In genomic region chr10:83927554-83927953, GRCm38 (mm10) we compare ENCODE assay signal across 26 mouse cellular contexts.
DNase-seq lines count a peak whose midpoint lies in the region; ATAC-seq and TF ChIP-seq lines count a peak whose summit lies in the region.
"Had no signal": no experiment of that assay in that cellular context is flagged by ENCODE, and none has a peak within 500 bp of the region (broad histone marks: within the 10 kb centered on the region; RNA-seq: fewer than 3 reads in every experiment).

No protein-coding gene starts in this region.

- no peak for TF ChIP-seq EP300 in lung, postnatal 0 days (IDR thresholded peaks at IDR 0.05)

- H3K27me3 ChIP-seq in hindbrain, embryonic 16.5 days (replicated peaks; ENCODE audit: control insufficient read depth, insufficient read depth, low read length), result no peaks in the 10 kb centered on the region
- H3K27me3 ChIP-seq in hindbrain, embryonic 13.5 days, result no peaks in the 10 kb centered on the region
- H3K27me3 ChIP-seq in lung, postnatal 0 days (replicated peaks; ENCODE audit: insufficient read depth, low read length), result no peaks in the 10 kb centered on the region
- no peaks in the 10 kb centered on the region for H3K27me3 ChIP-seq in forebrain, embryonic 15.5 days
- no peaks in the 10 kb centered on the region for H3K27me3 ChIP-seq in limb, embryonic 15.5 days
- H3K27me3 ChIP-seq: CH12.LX; embryonic facial prominence, embryonic 12.5 days; liver, embryonic 15.5 days; Patski had no signal

- peak; percentile 30 for DNase-seq in lung, postnatal 0 days (ENCODE audit: low spot score)
- DNase-seq in lung, postnatal 14 days, result no peak
- no peak for DNase-seq in ovary, postnatal 14 days (ENCODE audit: low spot score)
- DNase-seq in layer of hippocampus, adult 2 months (ENCODE audit: low spot score in 2 of 2), result no peak
- DNase-seq: B cell, adult 2 months; cerebellum, adult 11-12 months; heart, postnatal 4 days; kidney, adult 2 months; layer of hippocampus, postnatal 36 days; liver; right cerebral cortex, adult 18-20 months; right cerebral cortex, postnatal 4 days; thymus, postnatal 14 days had no signal

- no peak overlapping the region for H3K27ac ChIP-seq in hindbrain, embryonic 16.5 days (ENCODE audit: low read depth, low read length)
- no peak overlapping the region for H3K27ac ChIP-seq in hindbrain, embryonic 13.5 days
- no peak overlapping the region for H3K27ac ChIP-seq in lung, postnatal 0 days (ENCODE audit: low read length)
- peak overlapping the region; percentile 24 for H3K27ac ChIP-seq in forebrain, embryonic 15.5 days (replicated peaks)
- H3K27ac ChIP-seq in limb, embryonic 15.5 days, result peak overlapping the region; percentile 74
- H3K27ac ChIP-seq in layer of hippocampus, adult 2 months, result no peak overlapping the region
- H3K27ac ChIP-seq: embryonic facial prominence, embryonic 12.5 days; heart, embryonic 10.5 days; liver, embryonic 15.5 days; macrophage; midbrain, embryonic 10.5 days had no signal

- H3K4me1 ChIP-seq in hindbrain, embryonic 16.5 days (ENCODE audit: control insufficient read depth, insufficient read depth, low read depth, low read length), result no peaks in the 10 kb centered on the region; the same call in 1 of the 2 replicates
- 0 out of 2 replicates have a peak, but pooled peaks cover 3% of the 10 kb centered on the region for H3K4me1 ChIP-seq in hindbrain, embryonic 13.5 days (replicated peaks)
- H3K4me1 ChIP-seq in lung, postnatal 0 days (ENCODE audit: insufficient read depth, low read depth, low read length), result peaks cover 5% of the 10 kb centered on the region; the same call in 1 of the 2 replicates
- peaks cover 10% of the 10 kb centered on the region for H3K4me1 ChIP-seq in forebrain, embryonic 15.5 days
- peaks cover 5% of the 10 kb centered on the region for H3K4me1 ChIP-seq in limb, embryonic 15.5 days
- H3K4me1 ChIP-seq: heart, embryonic 10.5 days; liver, embryonic 15.5 days; midbrain, embryonic 10.5 days had no signal

- WGBS in hindbrain, embryonic 16.5 days, result 69% methylated on average over 2 of the region's 2 CpGs
- WGBS in hindbrain, embryonic 13.5 days, result 73% methylated on average over 2 of the region's 2 CpGs
- WGBS in lung, postnatal 0 days, result 62% methylated on average over 2 of the region's 2 CpGs
- WGBS in forebrain, embryonic 15.5 days, result 32% methylated on average over 2 of the region's 2 CpGs
- WGBS in limb, embryonic 15.5 days, result 50% methylated on average over 2 of the region's 2 CpGs

- no peak for TF ChIP-seq CTCF in lung, postnatal 0 days (IDR thresholded peaks at IDR 0.05)
- TF ChIP-seq CTCF in layer of hippocampus, adult 2 months (conservative IDR thresholded peaks at IDR 0.05), result no peak

- H3K36me3 ChIP-seq in hindbrain, embryonic 16.5 days (ENCODE audit: control insufficient read depth, insufficient read depth, low read length), result no peaks in the 10 kb centered on the region
- no peaks in the 10 kb centered on the region for H3K36me3 ChIP-seq in hindbrain, embryonic 13.5 days
- H3K36me3 ChIP-seq in lung, postnatal 0 days (ENCODE audit: insufficient read depth, low read length), result no peaks in the 10 kb centered on the region
- no peaks in the 10 kb centered on the region for H3K36me3 ChIP-seq in forebrain, embryonic 15.5 days
- no peaks in the 10 kb centered on the region for H3K36me3 ChIP-seq in limb, embryonic 15.5 days
- H3K36me3 ChIP-seq: embryonic facial prominence, embryonic 12.5 days; G1E; heart, embryonic 10.5 days; liver, embryonic 15.5 days; midbrain, embryonic 10.5 days had no signal

- no peak overlapping the region for H3K9ac ChIP-seq in hindbrain, embryonic 16.5 days (ENCODE audit: low read depth, low read length)
- no peak overlapping the region for H3K9ac ChIP-seq in hindbrain, embryonic 13.5 days
- no peak overlapping the region for H3K9ac ChIP-seq in lung, postnatal 0 days (replicated peaks; ENCODE audit: low read depth)
- H3K9ac ChIP-seq in forebrain, embryonic 15.5 days (replicated peaks), result no peak overlapping the region
- no peak overlapping the region for H3K9ac ChIP-seq in limb, embryonic 15.5 days
- H3K9ac ChIP-seq: embryonic facial prominence, embryonic 12.5 days; liver, embryonic 15.5 days had no signal

- peak; percentile 42; the same call in 1 of the 2 replicates for ATAC-seq in hindbrain, embryonic 16.5 days
- ATAC-seq in hindbrain, embryonic 13.5 days (ENCODE audit: low FRiP score), result no peak
- peak; percentile 13; the same call in 1 of the 2 replicates for ATAC-seq in lung, postnatal 0 days
- ATAC-seq in forebrain, embryonic 15.5 days (replicated peaks), result peak; percentile 75
- ATAC-seq in limb, embryonic 15.5 days (ENCODE audit: insufficient number of reproducible peaks, low FRiP score, low TSS enrichment, low read depth), result no peak
- ATAC-seq: inflammation-experienced regulatory T-cells, adult 6 months; Patski had no signal

- H3K4me2 ChIP-seq in hindbrain, embryonic 16.5 days (ENCODE audit: low read length), result no peak overlapping the region
- no peak overlapping the region for H3K4me2 ChIP-seq in hindbrain, embryonic 13.5 days
- H3K4me2 ChIP-seq in lung, postnatal 0 days (replicated peaks; ENCODE audit: low read depth, low read length), result no peak overlapping the region
- no peak overlapping the region for H3K4me2 ChIP-seq in forebrain, embryonic 15.5 days (replicated peaks)
- H3K4me2 ChIP-seq in limb, embryonic 15.5 days, result no peak overlapping the region
- H3K4me2 ChIP-seq: embryonic facial prominence, embryonic 12.5 days; liver, embryonic 15.5 days had no signal

- H3K4me3 ChIP-seq in hindbrain, embryonic 16.5 days (ENCODE audit: low read length), result no peak overlapping the region
- H3K4me3 ChIP-seq in hindbrain, embryonic 13.5 days, result no peak overlapping the region
- no peak overlapping the region for H3K4me3 ChIP-seq in lung, postnatal 0 days (ENCODE audit: low read depth, low read length)
- no peak overlapping the region for H3K4me3 ChIP-seq in forebrain, embryonic 15.5 days
- no peak overlapping the region for H3K4me3 ChIP-seq in limb, embryonic 15.5 days
- H3K4me3 ChIP-seq in layer of hippocampus, adult 2 months, result no peak overlapping the region
- H3K4me3 ChIP-seq: embryonic facial prominence, embryonic 12.5 days; heart, embryonic 10.5 days; liver, embryonic 15.5 days; midbrain, embryonic 10.5 days had no signal

- H3K9me3 ChIP-seq in hindbrain, embryonic 16.5 days (ENCODE audit: control insufficient read depth, low read length), result no peaks in the 10 kb centered on the region
- H3K9me3 ChIP-seq in hindbrain, embryonic 13.5 days, result no peaks in the 10 kb centered on the region
- no peaks in the 10 kb centered on the region for H3K9me3 ChIP-seq in lung, postnatal 0 days (ENCODE audit: low read length)
- H3K9me3 ChIP-seq in forebrain, embryonic 15.5 days, result no peaks in the 10 kb centered on the region
- H3K9me3 ChIP-seq in limb, embryonic 15.5 days, result no peaks in the 10 kb centered on the region
- H3K9me3 ChIP-seq: embryonic facial prominence, embryonic 12.5 days; heart, embryonic 10.5 days; liver, embryonic 15.5 days; midbrain, embryonic 10.5 days had no signal

Comparison
In these comparisons a context has a peak if more than half of its experiments do, and no peak if none do; other contexts are left out.
1. ATAC-seq: peak in hindbrain, embryonic 16.5 days (single experiment), lung, postnatal 0 days (single experiment) and forebrain, embryonic 15.5 days (single experiment); none in hindbrain, embryonic 13.5 days (single experiment) and limb, embryonic 15.5 days (single experiment).
2. H3K27ac ChIP-seq: peak in forebrain, embryonic 15.5 days (single experiment) and limb, embryonic 15.5 days (single experiment); none in hindbrain, embryonic 16.5 days (single experiment), hindbrain, embryonic 13.5 days (single experiment), lung, postnatal 0 days (single experiment) and layer of hippocampus, adult 2 months (single experiment).